Mouse (Mus musculus): ENCODE measurements around the gene Gba. TPM values are rescaled to one million over a fixed set of nuclear protein-coding genes. Genes with fewer than 3 reads are reported as not detected.
A peak's percentile ranks its signal among the peaks of the same experiment; 100 is the strongest.

Gba gene
- total and polyA plus RNA-seq, 3 experiments = 49.1 to 55.0 TPM; not detected in 1

DNA sequence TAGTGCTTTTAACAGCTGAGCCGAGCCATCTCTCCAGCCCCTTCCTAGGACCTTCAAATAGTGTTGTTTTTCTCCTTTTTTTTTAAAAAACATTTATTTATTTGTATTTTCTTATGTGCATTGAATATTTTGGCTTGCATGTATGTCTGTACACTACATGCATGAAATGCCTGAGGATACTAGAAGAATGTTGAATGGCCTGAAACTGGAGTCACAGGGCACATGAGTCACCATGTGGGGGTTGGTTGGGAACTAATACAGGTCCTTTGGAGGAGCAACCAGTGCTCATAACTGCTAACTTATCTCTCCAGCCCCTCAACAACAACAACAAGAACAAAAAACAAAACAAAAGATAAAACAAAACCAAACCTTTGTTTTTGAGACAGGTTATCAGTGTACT lies 39.6 kb upstream of the Gba start:
- H3K4me3 ChIP-seq (ENCODE audit: control insufficient read depth in 1 of 2, insufficient read depth in 1 of 2, low read depth in 2 of 2, low read length in 2 of 2) = peak overlapping the region; percentile 76 to 80
- no peaks in the 10 kb centered on the region for H3K9me3 ChIP-seq (replicated peaks; ENCODE audit: insufficient read depth, low read length)
- peak overlapping the region; percentile 89 for H3K27ac ChIP-seq (ENCODE audit: control insufficient read depth, low read depth, low read length)
- peaks cover 7 to 19% of the 10 kb centered on the region in 2 experiments for H3K36me3 ChIP-seq (ENCODE audit: control insufficient read depth in 1 of 2, insufficient read depth in 2 of 2, low read length in 2 of 2)
- peaks cover 27% of the 10 kb centered on the region for H3K79me2 ChIP-seq (ENCODE audit: control insufficient read depth, insufficient read depth, low read length, poor library complexity)
- DNase-seq (ENCODE audit: low read depth, low spot score) = peak; percentile 64
- peaks cover 10 to 26% of the 10 kb centered on the region in 2 experiments for H3K4me1 ChIP-seq (ENCODE audit: control insufficient read depth in 1 of 2, insufficient read depth in 2 of 2, low read length in 2 of 2)
- H3K27me3 ChIP-seq (ENCODE audit: control insufficient read depth in 1 of 2, insufficient read depth in 2 of 2, low read length in 2 of 2) = no peaks in the 10 kb centered on the region
- no peak for TF ChIP-seq HCFC1 (IDR thresholded peaks at IDR 0.05; ENCODE audit: low read depth, low read length)
- peak; percentile 50; the same call in 1 of the 2 replicates for TF ChIP-seq JUND (IDR thresholded peaks at IDR 0.05; ENCODE audit: low read depth, low read length)
- no peak for TF ChIP-seq NRF1 (IDR thresholded peaks at IDR 0.05; ENCODE audit: insufficient read depth, low read depth, low read length, poor library complexity, severe bottlenecking)
- H3K9ac ChIP-seq (ENCODE audit: control insufficient read depth, low read depth, low read length, poor library complexity, severe bottlenecking) = peak overlapping the region; percentile 95

DNA sequence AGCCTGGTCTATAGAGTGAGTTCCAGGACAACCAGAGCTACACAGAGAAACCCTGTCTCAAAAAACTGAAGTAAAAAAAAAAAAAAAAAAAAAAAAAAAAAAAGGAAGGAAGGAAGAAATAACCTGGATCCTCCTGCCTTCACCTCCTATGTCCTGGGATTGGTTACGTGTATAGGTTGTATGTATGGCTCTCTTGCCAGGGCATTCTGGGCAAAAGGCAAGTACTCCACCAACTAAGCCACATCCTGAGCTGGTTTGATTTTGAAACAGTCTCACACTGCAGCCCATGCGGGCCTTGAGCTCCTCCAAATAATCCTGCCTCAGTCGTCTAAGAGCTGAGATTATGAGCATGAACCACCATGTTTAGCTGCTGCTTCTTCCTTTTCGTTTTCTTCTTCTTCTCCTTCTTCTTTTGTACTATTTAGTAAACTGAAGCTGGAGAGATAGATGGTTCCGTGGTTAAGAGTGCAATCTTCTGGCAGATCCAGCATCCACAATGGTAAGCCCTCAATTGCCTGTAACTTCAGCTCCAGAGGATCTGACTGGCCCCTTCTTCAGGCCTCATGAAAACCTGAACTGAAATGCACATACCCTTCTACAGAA lies 39.0 kb upstream of the Gba start:
- H3K9me3 ChIP-seq (replicated peaks; ENCODE audit: insufficient read depth, low read length) = no peaks in the 10 kb centered on the region
- TF ChIP-seq ZKSCAN1 (IDR thresholded peaks at IDR 0.05; ENCODE audit: low read depth, low read length) (0 out of 2 replicates have a peak, but pooled peaks have one; percentile 22), POLR2AphosphoS5 (IDR thresholded peaks at IDR 0.05; ENCODE audit: borderline replicate concordance, low read depth, low read length) (no peak), TBP (IDR thresholded peaks at IDR 0.05; ENCODE audit: low read depth, low read length) (peak; percentile 57; the same call in 1 of the 2 replicates), MAX (IDR thresholded peaks at IDR 0.05; ENCODE audit: low read length) (peak; percentile 16; the same call in 1 of the 2 replicates), ZNF384 (IDR thresholded peaks at IDR 0.05; ENCODE audit: low read depth, low read length) (peak; percentile 92), HCFC1 (IDR thresholded peaks at IDR 0.05; ENCODE audit: low read depth, low read length) (peak; percentile 8; the same call in 1 of the 2 replicates), EP300 (IDR thresholded peaks at IDR 0.05; ENCODE audit: low read depth in 1 of 2, low read length in 2 of 2) (0 out of 4 replicates have a peak, but pooled peaks of 1 of the 2 experiments have one; percentile 28), RCOR1 (IDR thresholded peaks at IDR 0.05; ENCODE audit: low read depth, low read length) (peak; percentile 21; the same call in 1 of the 2 replicates), NRF1 (IDR thresholded peaks at IDR 0.05; ENCODE audit: insufficient read depth, low read depth, low read length, poor library complexity, severe bottlenecking) (0 out of 2 replicates have a peak, but pooled peaks have one; percentile 5), USF1 (IDR thresholded peaks at IDR 0.05; ENCODE audit: low read depth, low read length) (no peak), GATA1 (IDR thresholded peaks at IDR 0.05; ENCODE audit: low read depth, low read length) (no peak)
- H3K27ac ChIP-seq (ENCODE audit: control insufficient read depth, low read depth, low read length) = peak overlapping the region; percentile 89
- peaks cover 27% of the 10 kb centered on the region for H3K79me2 ChIP-seq (ENCODE audit: control insufficient read depth, insufficient read depth, low read length, poor library complexity)
- DNase-seq (ENCODE audit: low read depth, low spot score) = peak; percentile 75
- H3K9ac ChIP-seq (ENCODE audit: control insufficient read depth, low read depth, low read length, poor library complexity, severe bottlenecking) = peak overlapping the region; percentile 95
- peak overlapping the region; percentile 76 to 80 for H3K4me3 ChIP-seq (ENCODE audit: control insufficient read depth in 1 of 2, insufficient read depth in 1 of 2, low read depth in 2 of 2, low read length in 2 of 2)
- H3K36me3 ChIP-seq (ENCODE audit: control insufficient read depth in 1 of 2, insufficient read depth in 2 of 2, low read length in 2 of 2) = peaks cover 8 to 19% of the 10 kb centered on the region in 2 experiments
- H3K27me3 ChIP-seq (ENCODE audit: control insufficient read depth in 1 of 2, insufficient read depth in 2 of 2, low read length in 2 of 2) = no peaks in the 10 kb centered on the region
- H3K4me1 ChIP-seq (ENCODE audit: control insufficient read depth in 1 of 2, insufficient read depth in 2 of 2, low read length in 2 of 2) = peaks cover 10 to 26% of the 10 kb centered on the region in 2 experiments
